8 mouse cellular contexts compared by ENCODE assay signal in the genomic region with DNA sequence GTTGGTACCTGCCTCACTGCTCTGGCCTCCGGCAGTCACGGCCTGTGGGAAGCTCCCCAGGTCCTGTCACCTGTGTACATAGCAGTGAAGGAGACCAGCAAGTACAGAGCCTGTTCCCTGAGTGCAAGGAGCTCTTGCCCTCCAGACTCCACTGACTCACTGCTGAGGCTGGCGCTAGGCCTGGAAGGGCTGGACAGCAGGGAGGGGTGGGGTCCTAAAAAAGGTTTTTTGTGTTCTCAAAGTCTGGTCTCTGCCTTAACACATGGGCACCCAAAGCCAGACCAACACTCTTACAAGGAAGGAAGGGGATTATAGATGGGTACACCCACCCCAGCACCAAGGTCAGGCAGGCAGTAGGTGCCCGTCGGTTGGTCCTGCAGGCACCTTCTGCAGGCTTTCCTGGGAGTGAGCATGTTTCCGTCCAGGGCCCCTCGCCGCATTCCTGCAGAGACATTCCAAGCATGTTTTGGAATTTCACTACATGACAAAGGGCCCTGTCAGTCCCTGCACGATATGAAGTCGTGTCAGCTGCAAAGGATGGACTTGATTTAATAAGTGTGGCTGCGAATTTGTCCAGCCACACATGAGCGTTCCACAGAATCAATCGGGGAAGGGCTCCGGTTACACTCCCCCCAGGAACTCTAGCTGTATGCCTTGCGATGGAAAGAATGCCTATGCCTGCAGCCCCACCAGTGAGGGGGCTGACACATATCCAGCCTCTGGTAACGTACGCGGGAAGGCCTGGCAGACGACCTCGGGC. TPM values are rescaled to one million over a fixed set of nuclear protein-coding genes. Genes with fewer than 3 reads are reported as not detected.
DNase-seq lines count a peak whose midpoint lies in the region; TF ChIP-seq lines count a peak whose summit lies in the region.

No protein-coding gene starts in this region.

- TF ChIP-seq POLR2A in cerebellum, adult 2 months (IDR thresholded peaks at IDR 0.05; ENCODE audit: borderline replicate concordance, insufficient read depth, low read length): no peak
- TF ChIP-seq POLR2A in thymus, adult 2 months (IDR thresholded peaks at IDR 0.05; ENCODE audit: control insufficient read depth, extremely low read depth, insufficient read depth, low read length, poor library complexity): no peak

- no peak overlapping the region for H3K4me3 ChIP-seq in cerebellum, adult 2 months (replicated peaks; ENCODE audit: insufficient read depth, low read depth, low read length)
- H3K4me3 ChIP-seq in thymus, adult 2 months (ENCODE audit: control insufficient read depth, insufficient read depth, low read length): no peak overlapping the region

- 65% methylated on average over 20 of the region's 20 CpGs for WGBS in cerebellum, adult 2 months
- whole genome bisulfite sequencing in thymus, adult 2 months: 93% methylated on average over 20 of the region's 20 CpGs

- H3K36me3 ChIP-seq in thymus, adult 2 months (ENCODE audit: control insufficient read depth, insufficient read depth, low read length): no peaks in the 10 kb centered on the region

- intact Hi-C loops in left cerebral cortex, postnatal 10 days (cut with DNase I): no loop called here

- TF ChIP-seq CTCF in cerebellum, adult 2 months (IDR thresholded peaks at IDR 0.05; ENCODE audit: borderline replicate concordance, insufficient read depth, low read depth, low read length): no peak
- TF ChIP-seq CTCF in thymus, adult 2 months (IDR thresholded peaks at IDR 0.05; ENCODE audit: borderline replicate concordance, control insufficient read depth, extremely low read depth, insufficient read depth, low read length, poor library complexity): no peak

- no peak overlapping the region for H3K27ac ChIP-seq in cerebellum, adult 2 months (ENCODE audit: insufficient read depth, low read length)
- H3K27ac ChIP-seq in thymus, adult 2 months (ENCODE audit: control insufficient read depth, insufficient read depth, low read length): no peak overlapping the region

- peaks cover 49% of the 10 kb centered on the region for H3K4me1 ChIP-seq in cerebellum, adult 2 months (ENCODE audit: control insufficient read depth, insufficient read depth, low read length)
- H3K4me1 ChIP-seq in thymus, adult 2 months (replicated peaks; ENCODE audit: control insufficient read depth, insufficient read depth, low read length): peaks cover 17% of the 10 kb centered on the region

- peak; percentile 65 for DNase-seq in adrenal gland, adult 2 months
- no peak for DNase-seq in adrenal gland, adult 18-20 months (ENCODE audit: low spot score in 2 of 2)
- peak; percentile 82 for DNase-seq in NIH3T3 (ENCODE audit: low read depth)
- peak; percentile 52 for DNase-seq in gastrocnemius, postnatal 25 days
- peak; percentile 55 to 70 for DNase-seq in kidney, postnatal 4 days
- no peak for DNase-seq in cerebellum, adult 2 months
- no peak for DNase-seq in left cerebral cortex, postnatal 10 days (ENCODE audit: extremely low spot score in 1 of 2, low spot score in 2 of 2)
- no peak for DNase-seq in thymus, adult 2 months

- no peaks in the 10 kb centered on the region for H3K27me3 ChIP-seq in cerebellum, adult 2 months (ENCODE audit: control insufficient read depth, insufficient read depth, low read length)
- H3K27me3 ChIP-seq in thymus, adult 2 months (ENCODE audit: control insufficient read depth, insufficient read depth, low read length): no peaks in the 10 kb centered on the region

RNA-seq across cellular contexts. Expression of a gene that starts 47.5 kb away (rescaled TPM):
- total RNA-seq in adrenal gland, adult 2 months (2021): 1 to 10 TPM; 5.5 to 5.9 TPM
- polyA plus RNA-seq in adrenal gland, adult 2 months (2012; rRNA removed): 14.2 and 18.8 TPM in 2 replicates
- total RNA-seq in adrenal gland, adult 18-20 months (2021): 1 to 10 TPM; 6.6 to 9.8 TPM
- total RNA-seq in gastrocnemius, postnatal 25 days (2021): 1 to 10 TPM; 2.2 to 2.4 TPM
- 15.6 and 18.7 TPM in 2 replicates for polyA plus RNA-seq in cerebellum, adult 2 months (2012; rRNA removed)
- total RNA-seq in left cerebral cortex, postnatal 10 days (2021): 10 to 100 TPM; 16.0 to 16.3 TPM
- 3.8 and 5.0 TPM in 2 replicates for polyA plus RNA-seq in thymus, adult 2 months (2012; rRNA removed)

RNA-seq across cellular contexts. Expression of a gene that starts 47.7 kb away (rescaled TPM):
- total RNA-seq in adrenal gland, adult 2 months (2021): 100 to 1,000 TPM; 114 to 115 TPM
- 49.1 and 58.4 TPM in 2 replicates for polyA plus RNA-seq in adrenal gland, adult 2 months (2012; rRNA removed)
- 100 to 1,000 TPM in 1 of 2 experiments, 10 to 100 TPM in 1; 95.4 to 109 TPM for total RNA-seq in adrenal gland, adult 18-20 months (2021)
- total RNA-seq in gastrocnemius, postnatal 25 days (2021): 10 to 100 TPM; 44.8 to 51.3 TPM
- polyA plus RNA-seq in cerebellum, adult 2 months (2012; rRNA removed): 102 and 104 TPM in 2 replicates
- total RNA-seq in left cerebral cortex, postnatal 10 days (2021): 10 to 100 TPM; 68.8 to 71.0 TPM
- polyA plus RNA-seq in thymus, adult 2 months (2012; rRNA removed): 107 and 111 TPM in 2 replicates

Comparison
In these comparisons a context has a peak if more than half of its experiments do, and no peak if none do; other contexts are left out.
1. DNase-seq: peak in adrenal gland, adult 2 months (single experiment), NIH3T3 (single experiment), gastrocnemius, postnatal 25 days (single experiment) and kidney, postnatal 4 days (2 of 2); none in adrenal gland, adult 18-20 months (0 of 2), cerebellum, adult 2 months (0 of 2), left cerebral cortex, postnatal 10 days (0 of 2) and thymus, adult 2 months (single experiment).